Mouse (Mus musculus): ENCODE measurements around the gene Ackr4. TPM values are rescaled to one million over a fixed set of nuclear protein-coding genes. Genes with fewer than 3 reads are reported as not detected.

Ackr4 gene
- polyA plus RNA-seq, 1 experiment: 0.14 TPM

GRCm38 (mm10) chr9:104130141-104130755 lies 3.5 kb upstream of the Ackr4 start:
- no peak overlapping the region for H3ac ChIP-seq (ENCODE audit: control insufficient read depth, insufficient read length, low read depth)
- H3K79me3 ChIP-seq (ENCODE audit: low read depth): no peaks in the 10 kb centered on the region
- H3K36me3 ChIP-seq (ENCODE audit: control insufficient read depth, insufficient read depth): no peaks in the 10 kb centered on the region
- no peaks in the 10 kb centered on the region for H3K27me3 ChIP-seq (ENCODE audit: control insufficient read depth, insufficient read depth, insufficient read length)
- TF ChIP-seq MYOD1 (IDR thresholded peaks at IDR 0.05; ENCODE audit: control insufficient read depth, insufficient read length, low read depth) (no peak), MYOG (IDR thresholded peaks at IDR 0.05; ENCODE audit: control insufficient read depth, extremely low read depth, insufficient read length) (no peak)
- H3K79me2 ChIP-seq (ENCODE audit: control insufficient read depth, insufficient read depth): no peaks in the 10 kb centered on the region
- H3K4me3 ChIP-seq (ENCODE audit: insufficient read depth, poor library complexity, severe bottlenecking): no peak overlapping the region

GRCm38 (mm10) chr9:104128110-104128509 lies 1.4 kb upstream of the Ackr4 start:
- no peak overlapping the region for H3ac ChIP-seq (ENCODE audit: control insufficient read depth, insufficient read length, low read depth)
- H3K4me3 ChIP-seq (ENCODE audit: insufficient read depth, poor library complexity, severe bottlenecking): no peak overlapping the region
- H3K36me3 ChIP-seq (ENCODE audit: control insufficient read depth, insufficient read depth): no peaks in the 10 kb centered on the region
- no peaks in the 10 kb centered on the region for H3K79me3 ChIP-seq (ENCODE audit: low read depth)
- no peak for TF ChIP-seq MYOD1 (IDR thresholded peaks at IDR 0.05; ENCODE audit: control insufficient read depth, insufficient read length, low read depth)
- no peak for TF ChIP-seq MYOG (IDR thresholded peaks at IDR 0.05; ENCODE audit: control insufficient read depth, extremely low read depth, insufficient read length)
- TF ChIP-seq MAX (IDR thresholded peaks at IDR 0.05): no peak
- TF ChIP-seq CTCF (IDR thresholded peaks at IDR 0.05; ENCODE audit: control insufficient read depth, insufficient read depth, insufficient read length): no peak
- no peak for TF ChIP-seq FOSL1 (IDR thresholded peaks at IDR 0.05; ENCODE audit: insufficient read depth, low read length, poor library complexity, severe bottlenecking)
- no peak for TF ChIP-seq USF1 (IDR thresholded peaks at IDR 0.05; ENCODE audit: low read depth)
- no peak for TF ChIP-seq CEBPB (IDR thresholded peaks at IDR 0.05; ENCODE audit: low read depth)
- H3K79me2 ChIP-seq (ENCODE audit: control insufficient read depth, insufficient read depth): no peaks in the 10 kb centered on the region
- no peaks in the 10 kb centered on the region for H3K27me3 ChIP-seq (ENCODE audit: control insufficient read depth, insufficient read depth, insufficient read length)

- TF ChIP-seq CTCF (IDR thresholded peaks at IDR 0.05; ENCODE audit: control insufficient read depth, insufficient read depth, insufficient read length): no peak
- TF ChIP-seq MYOD1 (IDR thresholded peaks at IDR 0.05; ENCODE audit: control insufficient read depth, insufficient read length, low read depth): no peak
- no peak for TF ChIP-seq MAX (IDR thresholded peaks at IDR 0.05)
- TF ChIP-seq FOSL1 (IDR thresholded peaks at IDR 0.05; ENCODE audit: insufficient read depth, low read length, poor library complexity, severe bottlenecking): no peak
- no peak for TF ChIP-seq MYOG (IDR thresholded peaks at IDR 0.05; ENCODE audit: control insufficient read depth, extremely low read depth, insufficient read length)
- no peak for TF ChIP-seq CEBPB (IDR thresholded peaks at IDR 0.05; ENCODE audit: low read depth)
- TF ChIP-seq USF1 (IDR thresholded peaks at IDR 0.05; ENCODE audit: low read depth): no peak
- Histone ChIP-seq H3K79me3 (ENCODE audit: low read depth) (no peaks in the 10 kb centered on the region), H3ac (ENCODE audit: control insufficient read depth, insufficient read length, low read depth) (no peak overlapping the region), H3K27me3 (ENCODE audit: control insufficient read depth, insufficient read depth, insufficient read length) (no peaks in the 10 kb centered on the region), H3K79me2 (ENCODE audit: control insufficient read depth, insufficient read depth) (no peaks in the 10 kb centered on the region), H3K36me3 (ENCODE audit: control insufficient read depth, insufficient read depth) (no peaks in the 10 kb centered on the region), H3K4me3 (ENCODE audit: insufficient read depth, poor library complexity, severe bottlenecking) (no peak overlapping the region)
Observed at GRCm38 (mm10) chr9:104123622-104124021, 3.1 kb downstream of the Ackr4 start.

- TF ChIP-seq CEBPB (IDR thresholded peaks at IDR 0.05; ENCODE audit: low read depth): no peak
- no peak for TF ChIP-seq MYOD1 (IDR thresholded peaks at IDR 0.05; ENCODE audit: control insufficient read depth, insufficient read length, low read depth)
- no peak for TF ChIP-seq USF1 (IDR thresholded peaks at IDR 0.05; ENCODE audit: low read depth)
- TF ChIP-seq FOSL1 (IDR thresholded peaks at IDR 0.05; ENCODE audit: insufficient read depth, low read length, poor library complexity, severe bottlenecking): no peak
- TF ChIP-seq MYOG (IDR thresholded peaks at IDR 0.05; ENCODE audit: control insufficient read depth, extremely low read depth, insufficient read length): no peak
- no peak for TF ChIP-seq MAX (IDR thresholded peaks at IDR 0.05)
- TF ChIP-seq CTCF (IDR thresholded peaks at IDR 0.05; ENCODE audit: control insufficient read depth, insufficient read depth, insufficient read length): no peak
- H3K79me2 ChIP-seq (ENCODE audit: control insufficient read depth, insufficient read depth): no peaks in the 10 kb centered on the region
- no peak overlapping the region for H3ac ChIP-seq (ENCODE audit: control insufficient read depth, insufficient read length, low read depth)
- no peaks in the 10 kb centered on the region for H3K36me3 ChIP-seq (ENCODE audit: control insufficient read depth, insufficient read depth)
- H3K4me3 ChIP-seq (ENCODE audit: insufficient read depth, poor library complexity, severe bottlenecking): no peak overlapping the region
- no peaks in the 10 kb centered on the region for H3K79me3 ChIP-seq (ENCODE audit: low read depth)
- H3K27me3 ChIP-seq (ENCODE audit: control insufficient read depth, insufficient read depth, insufficient read length): no peaks in the 10 kb centered on the region
Observed at GRCm38 (mm10) chr9:104123101-104123500, 3.6 kb downstream of the Ackr4 start.

GRCm38 (mm10) chr9:104109151-104109550 lies 17.6 kb downstream of the Ackr4 start:
- H3ac ChIP-seq (ENCODE audit: control insufficient read depth, insufficient read length, low read depth): no peak overlapping the region
- no peak for TF ChIP-seq USF1 (IDR thresholded peaks at IDR 0.05; ENCODE audit: low read depth)
- no peak for TF ChIP-seq FOSL1 (IDR thresholded peaks at IDR 0.05; ENCODE audit: insufficient read depth, low read length, poor library complexity, severe bottlenecking)
- no peak for TF ChIP-seq MAX (IDR thresholded peaks at IDR 0.05)
- TF ChIP-seq CTCF (IDR thresholded peaks at IDR 0.05; ENCODE audit: control insufficient read depth, insufficient read depth, insufficient read length): no peak
- no peak for TF ChIP-seq MYOD1 (IDR thresholded peaks at IDR 0.05; ENCODE audit: control insufficient read depth, insufficient read length, low read depth)
- TF ChIP-seq CEBPB (IDR thresholded peaks at IDR 0.05; ENCODE audit: low read depth): no peak
- TF ChIP-seq MYOG (IDR thresholded peaks at IDR 0.05; ENCODE audit: control insufficient read depth, extremely low read depth, insufficient read length): no peak
- H3K4me3 ChIP-seq (ENCODE audit: insufficient read depth, poor library complexity, severe bottlenecking): no peak overlapping the region

More at GRCm38 (mm10) chr9:104109151-104109550, 17.6 kb downstream of the Ackr4 start:
- Histone ChIP-seq H3K36me3 (ENCODE audit: control insufficient read depth, insufficient read depth) (no peaks in the 10 kb centered on the region), H3K79me3 (ENCODE audit: low read depth) (no peaks in the 10 kb centered on the region), H3K79me2 (ENCODE audit: control insufficient read depth, insufficient read depth) (no peaks in the 10 kb centered on the region), H3K27me3 (ENCODE audit: control insufficient read depth, insufficient read depth, insufficient read length) (no peaks in the 10 kb centered on the region)
